Mouse (Mus musculus) heart, adult 2 months (tissue): ENCODE data around the gene Atp11b.

Experiments
- EP300 ChIP-seq: fragments of 200-500 bp; IDR thresholded peaks from 2 replicates; pipeline ENCODE4 v1.6.1; 2011; ENCODE audit warnings: low read depth, low read length, control low read depth; ENCODE audit not compliant: insufficient read depth
- POLR2A ChIP-seq: fragments of 200-500 bp; IDR thresholded peaks from 2 replicates; pipeline ENCODE4 v1.6.1; 2011; ENCODE audit warnings: mild to moderate bottlenecking, low read depth, low read length, control low read depth; ENCODE audit not compliant: insufficient read depth

GRCm38 (mm10) chr3:35720801-35721200, 33.1 kb upstream of the Atp11b start:
- TF ChIP-seq EP300 (no peak), POLR2A (no peak)
